Mouse (Mus musculus): ENCODE data around the gene Selenbp1.

Gene Selenbp1

GRCm38 (mm10) chr3:94974528-94975422, 41.9 kb downstream of the Selenbp1 start, which contains the start of gene Pi4kb:
TSS of gene Pi4kb (plus strand) at chr3:94974731.
- peak; percentile 88 for DNase-seq (ENCODE audit: low read depth, low spot score)

- no peak for DNase-seq (ENCODE audit: low read depth, low spot score)
Measured at GRCm38 (mm10) chr3:94984312-94984711, 51.5 kb downstream of the Selenbp1 start.

- DNase-seq (ENCODE audit: low read depth, low spot score), result no peak
Measured at GRCm38 (mm10) chr3:94985513-94985912, 52.7 kb downstream of the Selenbp1 start.

GRCm38 (mm10) chr3:94987578-94987977, 54.7 kb downstream of the Selenbp1 start:
- no peak for DNase-seq (ENCODE audit: low read depth, low spot score)

- no peak for DNase-seq (ENCODE audit: low read depth, low spot score)
Measured at GRCm38 (mm10) chr3:94989159-94989761, 56.4 kb downstream of the Selenbp1 start.
